Mouse (Mus musculus) Muller cell, postnatal 12 days (primary cell): ENCODE data around the gene Vcan.
"Not testable (repeated sequence)": the region's sequence is repeated elsewhere in the genome, so short reads cannot be mapped to it uniquely, and the experiment has no call there.

Experiments
- DNase-seq: peaks from one replicate; pipeline ENCODE4 v3.0.0-alpha.2; 2015; ENCODE audit errors: inconsistent ontology term

The Vcan gene

GRCm38 (mm10) chr13:89741766-89742685 lies at the start of gene Vcan:
TSS of gene Vcan (minus strand) at chr13:89742509.
- peak; percentile 56 for DNase-seq

DNA sequence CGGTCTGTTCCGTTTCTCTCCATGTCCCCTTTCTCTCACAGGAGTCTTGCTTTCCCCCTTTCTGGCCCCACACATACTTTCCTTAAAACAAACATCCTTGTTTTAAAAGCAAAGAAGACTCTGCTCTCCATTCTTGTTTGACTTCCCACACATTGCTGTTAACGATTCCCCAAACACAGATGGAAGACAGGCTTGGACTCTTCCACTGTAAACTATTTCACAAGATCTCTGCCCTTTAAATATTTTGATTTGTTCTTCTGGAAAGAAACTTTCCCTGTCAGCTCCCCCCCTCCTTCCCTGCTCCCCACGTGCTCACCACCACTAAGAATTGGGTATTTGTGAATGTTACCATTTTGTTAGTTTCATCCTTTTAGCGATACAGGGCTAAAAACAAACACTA lies 49.2 kb upstream of the Vcan start:
- no peak for DNase-seq

DNA sequence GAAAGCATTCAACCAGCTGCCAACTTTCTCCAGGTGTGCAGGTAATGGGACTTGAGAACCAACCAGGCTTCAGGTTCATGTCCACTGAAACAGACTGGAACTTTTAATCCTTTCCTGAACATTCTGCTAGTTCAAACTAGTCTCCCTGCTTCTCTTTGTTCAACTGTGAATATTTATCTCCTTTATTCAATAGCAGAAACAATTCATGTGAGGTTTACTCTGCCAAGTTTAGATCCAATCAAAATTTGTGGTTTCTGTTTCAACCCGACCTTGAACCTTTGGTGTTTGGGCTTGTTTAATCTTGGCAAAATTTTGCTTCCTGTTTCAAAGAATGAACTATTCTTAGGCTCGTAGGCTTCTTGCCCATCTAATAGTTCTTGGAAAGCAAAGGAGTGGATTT lies 40.6 kb upstream of the Vcan start:
- peak; percentile 81 for DNase-seq

DNA sequence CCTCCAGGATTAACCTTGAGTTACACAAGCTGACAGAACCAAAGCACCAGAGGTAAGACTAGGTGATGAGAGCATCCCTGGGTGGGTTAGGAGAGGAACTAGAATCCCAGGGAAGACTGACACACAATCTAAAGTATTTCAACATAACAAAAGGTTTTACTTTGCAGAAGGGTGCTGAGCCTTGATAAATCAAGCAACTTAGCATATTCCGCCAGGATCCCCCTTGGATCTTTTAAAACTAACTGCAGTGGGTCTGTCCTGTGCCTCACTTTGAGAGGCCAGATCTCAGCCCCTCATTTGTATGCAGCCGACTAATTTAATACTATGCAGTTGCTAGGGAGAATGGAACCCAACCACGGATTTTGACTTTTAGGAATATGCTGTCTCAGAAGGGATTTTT lies 38.0 kb upstream of the Vcan start:
- DNase-seq = no peak

DNA sequence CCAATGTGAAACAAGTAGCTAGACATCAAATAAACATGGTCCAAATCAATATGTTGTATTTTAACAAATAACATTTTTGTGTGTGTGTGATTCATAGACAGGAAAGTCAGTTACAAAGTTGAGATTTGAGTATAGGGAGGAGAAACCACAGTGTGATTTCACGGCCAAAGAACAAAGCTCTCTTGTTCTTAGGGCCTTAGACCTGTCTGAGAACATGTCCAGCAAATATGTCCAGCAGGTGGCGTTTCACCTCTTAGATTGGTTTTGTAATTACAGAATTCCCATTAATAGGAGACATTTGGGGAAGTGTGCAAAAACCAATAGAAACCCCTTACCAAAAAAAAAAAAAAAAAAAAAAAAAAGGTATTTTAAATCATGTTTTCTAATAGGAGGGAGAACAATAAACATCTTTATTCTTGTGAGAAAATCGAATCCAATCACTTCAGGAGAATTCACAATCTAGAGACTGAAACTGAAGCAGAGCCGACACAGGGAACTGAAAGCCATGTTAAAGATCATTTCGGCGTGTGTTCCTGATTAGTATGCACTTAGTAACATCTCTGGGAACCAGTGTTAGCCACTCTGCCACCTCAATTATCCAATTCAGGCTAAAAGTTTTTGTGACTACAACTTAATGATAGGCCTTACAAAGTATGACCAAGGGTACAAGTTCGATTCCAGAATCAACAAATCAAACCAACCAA lies 37.1 kb upstream of the Vcan start:
- peak; percentile 69 for DNase-seq

DNA sequence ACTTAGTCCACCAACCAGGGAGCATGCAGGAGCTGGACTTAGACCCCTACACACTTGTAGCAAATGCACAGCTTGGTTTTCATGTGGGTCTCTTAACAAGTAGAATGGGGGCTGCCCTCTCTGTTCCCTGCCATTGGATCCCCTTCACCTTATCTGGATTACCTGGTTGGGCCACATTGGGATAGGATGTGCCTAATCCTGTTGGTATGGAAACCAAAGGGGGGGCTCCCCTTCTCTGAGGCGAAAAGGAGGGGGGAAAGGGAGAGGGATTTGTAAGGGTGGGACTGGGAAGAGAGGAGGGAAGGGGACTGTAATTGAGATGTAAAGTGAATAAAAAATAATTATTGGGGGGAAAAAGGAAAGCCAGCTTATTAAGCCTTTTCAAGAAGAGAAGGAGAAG lies 35.5 kb upstream of the Vcan start:
- DNase-seq = no peak

DNA sequence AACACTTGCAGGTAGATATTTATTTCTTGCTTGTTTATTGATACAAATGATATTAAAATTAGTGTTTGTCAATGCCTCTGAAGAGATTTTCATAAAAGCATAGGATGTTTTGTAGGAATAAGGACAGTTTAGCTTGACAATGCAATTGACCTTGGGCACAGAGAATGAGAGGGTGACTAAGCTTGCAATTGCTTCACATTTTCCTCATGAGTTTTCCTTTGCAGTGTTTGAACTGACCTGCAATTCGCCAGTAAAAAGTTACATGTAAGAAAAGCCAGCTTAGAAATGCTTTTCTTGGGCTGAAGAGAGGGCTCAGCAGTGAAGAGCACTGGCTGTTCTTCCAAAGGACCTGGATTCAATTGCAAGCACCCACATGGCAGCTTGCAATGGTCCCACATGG lies 34.8 kb upstream of the Vcan start:
- no peak for DNase-seq

- DNase-seq = no peak
These were observed 24.2 kb upstream of the Vcan start for GRCm38 (mm10) chr13:89766551-89766950.

DNA sequence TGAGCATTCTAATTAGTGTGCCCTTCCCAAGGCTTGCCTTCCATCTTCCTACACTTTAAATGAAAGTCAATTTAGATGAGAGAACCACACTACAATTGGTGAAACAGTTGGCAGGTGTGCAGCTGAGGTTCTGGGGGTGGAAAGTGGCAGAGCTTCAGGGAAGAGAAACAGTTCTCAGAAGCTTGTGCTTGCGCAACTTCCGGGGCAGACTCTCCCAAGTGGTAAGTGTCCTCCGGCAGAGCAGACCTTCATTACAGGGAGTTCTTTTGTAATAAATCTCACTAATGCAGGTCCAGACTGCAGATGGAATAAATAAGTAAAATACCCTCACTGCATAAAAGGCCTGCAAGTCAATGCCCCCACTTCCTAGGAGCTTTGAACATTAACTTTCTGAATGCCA lies 23.7 kb upstream of the Vcan start:
- DNase-seq = no peak

DNA sequence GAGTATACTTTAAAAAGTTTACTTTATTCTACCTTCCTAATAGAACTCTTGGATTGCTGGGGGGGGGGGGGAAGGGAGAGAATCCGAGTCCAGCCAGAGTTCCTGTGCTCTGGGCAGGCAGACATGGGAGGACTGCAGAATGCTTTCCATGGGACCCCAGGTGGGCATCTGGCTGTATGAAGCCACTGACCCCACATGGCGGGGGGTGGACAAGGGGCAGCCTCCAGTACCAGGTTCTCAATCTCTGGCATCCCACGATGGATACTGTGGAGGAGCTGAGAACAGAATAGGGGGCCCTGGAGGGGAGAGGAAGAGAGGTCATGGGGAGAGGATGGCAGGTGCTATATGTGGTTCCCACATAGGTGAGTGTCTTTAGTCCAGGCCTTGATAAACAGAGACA lies 20.0 kb upstream of the Vcan start:
- DNase-seq = no peak

- peak; percentile 67 for DNase-seq
These were observed 14.0 kb upstream of the Vcan start for GRCm38 (mm10) chr13:89756347-89756746.

DNA sequence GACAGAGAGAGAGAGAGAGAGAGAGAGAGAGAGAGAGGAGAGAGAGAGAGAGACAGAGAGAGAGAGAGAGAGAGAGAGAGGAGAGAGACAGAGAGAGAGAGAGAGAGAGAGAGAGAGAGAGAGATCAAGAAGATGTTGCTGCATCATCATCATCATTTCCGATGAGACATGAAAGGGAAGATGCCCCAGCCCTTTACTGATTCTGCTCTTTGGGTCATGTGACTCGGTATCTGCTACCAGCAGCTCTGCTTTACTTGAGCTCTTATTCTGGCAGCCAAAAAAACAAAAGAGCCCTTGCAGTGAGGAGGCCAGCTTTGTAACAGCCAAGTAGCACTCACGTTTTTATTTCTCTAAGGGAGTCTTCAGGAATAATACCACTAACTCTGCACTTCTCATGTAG lies 8.3 kb upstream of the Vcan start:
- DNase-seq = not testable (repeated sequence)

GRCm38 (mm10) chr13:89743201-89743600 lies 892 bp upstream of the Vcan start:
- no peak for DNase-seq

DNA sequence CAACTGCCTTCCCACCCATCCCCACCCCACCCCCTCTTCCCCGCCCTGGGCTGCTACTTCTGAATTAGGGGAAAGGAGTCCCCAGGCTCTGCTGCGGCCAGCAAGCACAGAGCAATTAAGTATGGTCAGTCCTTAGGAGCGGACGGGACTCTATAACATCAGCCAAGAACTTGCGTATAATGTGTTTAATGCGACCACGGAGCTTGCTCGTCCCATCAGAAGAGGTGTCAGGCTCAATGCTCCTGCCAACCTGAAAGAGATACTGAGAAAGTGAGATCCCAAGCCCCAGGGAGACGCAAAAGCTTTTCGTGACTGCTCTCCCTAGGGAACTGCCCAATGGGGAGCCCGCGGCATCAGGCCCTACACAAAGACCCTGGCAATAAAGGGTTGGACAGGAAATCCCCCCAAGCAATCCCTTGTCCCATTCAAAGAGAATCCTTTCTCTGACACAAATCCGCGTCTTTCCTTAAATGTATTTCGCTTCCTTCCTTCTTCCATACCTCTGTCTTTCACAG lies 434 bp upstream of the Vcan start:
- DNase-seq = no peak

GRCm38 (mm10) chr13:89741116-89741551 lies 1.2 kb downstream of the Vcan start:
- DNase-seq = peak; percentile 50

DNA sequence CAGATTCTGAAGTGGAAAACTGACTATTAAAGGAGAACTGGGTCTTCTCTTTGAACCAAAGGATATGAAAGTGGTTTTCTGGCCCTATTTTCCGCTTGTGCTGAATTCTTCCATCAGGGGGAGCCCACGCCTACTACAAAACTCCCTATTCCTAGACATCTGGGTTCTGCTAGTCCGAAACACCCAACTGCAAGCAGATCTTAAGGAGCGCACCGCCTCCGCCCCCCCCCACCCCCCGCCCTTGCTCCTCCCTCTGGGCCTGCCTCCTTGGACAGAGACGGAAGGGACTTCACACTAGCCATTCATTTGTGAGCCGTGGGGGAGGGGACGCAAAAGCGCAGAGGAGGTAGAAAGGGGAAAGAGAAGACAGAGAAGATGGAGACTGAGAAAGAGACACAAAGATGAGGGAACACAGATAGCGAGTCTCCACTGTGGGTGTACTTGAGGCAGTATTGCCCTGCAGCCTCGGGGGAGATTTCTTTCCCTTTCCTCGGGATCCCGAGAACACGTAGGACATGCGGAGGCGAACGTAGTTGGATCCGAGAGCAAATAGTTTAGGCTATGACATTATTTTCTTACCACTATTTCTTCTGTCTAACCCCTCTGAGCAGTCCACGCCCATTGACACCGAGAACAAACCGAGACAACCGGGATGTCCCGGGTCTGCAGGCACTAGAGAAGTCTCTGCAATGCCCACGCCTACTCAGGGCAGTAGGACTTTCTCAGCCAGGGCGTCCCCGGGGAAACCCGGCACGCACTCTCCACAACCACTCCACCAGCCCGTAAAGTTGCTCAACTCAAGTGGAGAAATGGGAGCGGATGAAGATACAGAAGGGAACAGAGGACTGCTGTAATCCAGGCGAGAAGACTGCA lies 1.8 kb downstream of the Vcan start:
- DNase-seq = peak; percentile 90

DNA sequence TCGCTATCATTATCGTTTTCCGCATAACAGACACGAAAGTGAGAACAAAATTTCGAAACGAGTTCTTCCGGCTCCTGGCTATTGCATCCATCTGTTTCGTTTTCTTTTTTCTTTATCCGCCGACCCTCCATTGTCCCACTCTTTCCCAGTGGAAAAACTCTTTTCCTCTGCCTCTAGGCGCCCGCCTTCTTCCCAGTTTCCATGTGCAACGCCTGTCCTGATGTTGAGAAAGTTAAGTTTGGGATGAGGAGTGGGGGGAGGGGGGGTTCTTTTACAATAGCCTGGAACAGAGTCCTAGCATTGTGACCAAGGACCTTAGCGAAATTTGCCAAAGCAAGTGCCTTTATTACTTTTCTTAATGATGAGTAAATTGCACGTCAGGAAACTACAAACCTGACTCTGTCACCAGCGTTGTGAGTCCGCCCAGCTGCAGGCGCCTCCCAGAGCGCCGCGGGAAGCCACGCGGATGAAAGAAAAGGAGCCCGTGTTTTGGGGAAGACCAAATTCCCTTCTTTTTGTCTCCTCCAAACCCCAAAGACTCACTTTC lies 2.5 kb downstream of the Vcan start:
- no peak for DNase-seq

- DNase-seq = peak; percentile 80
These were observed 3.3 kb downstream of the Vcan start for GRCm38 (mm10) chr13:89738776-89739695.

DNA sequence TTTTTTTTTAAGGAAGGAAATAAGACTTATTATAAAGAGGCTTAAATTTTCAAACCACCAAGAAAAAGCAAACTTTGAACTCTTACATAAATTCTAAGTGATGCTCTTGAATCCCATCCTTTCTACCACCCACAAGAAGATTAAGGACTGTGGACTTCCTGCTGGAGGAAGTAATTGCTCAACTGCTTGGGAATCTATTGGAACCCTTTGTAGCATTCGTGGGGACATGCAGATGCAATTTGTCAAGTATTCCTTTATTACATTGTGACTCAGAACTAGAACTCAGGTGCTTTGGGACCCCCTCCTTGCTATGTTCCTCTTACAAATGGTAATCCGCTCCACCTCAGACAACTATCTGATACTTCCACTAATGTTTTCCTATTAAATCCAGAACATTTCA lies 4.0 kb downstream of the Vcan start:
- no peak for DNase-seq

DNA sequence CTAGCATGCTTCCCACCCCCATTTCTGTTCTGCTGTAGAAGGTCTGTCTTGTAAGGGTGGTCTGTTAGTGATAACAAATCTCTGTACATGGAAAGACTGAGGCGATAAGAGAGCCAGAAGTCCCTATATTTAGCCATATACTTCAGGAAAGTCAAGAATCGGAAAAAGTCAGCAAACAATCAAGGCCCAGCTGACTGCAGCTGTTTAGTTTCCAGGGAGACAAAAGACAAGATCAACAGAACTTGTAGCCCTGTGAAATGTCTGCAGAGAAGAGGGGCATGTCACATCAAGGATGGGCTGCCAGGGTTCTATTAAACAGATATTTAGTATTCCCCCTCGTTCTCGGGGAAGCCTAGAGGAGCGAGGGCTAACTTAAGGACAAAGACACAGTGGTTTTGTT lies 7.2 kb downstream of the Vcan start:
- no peak for DNase-seq
